Mouse (Mus musculus) midbrain, embryonic 14.5 days (tissue): ENCODE results near the gene Mthfd1l. TPM values are rescaled to one million over a fixed set of nuclear protein-coding genes. Genes with fewer than 3 reads are reported as not detected.

Experiments used
- ATAC-seq: fragments of 200-750 bp; cut with Nextera tagmentation; 2 replicates; pipeline ENCODE4 v1.8.0; 2017; ENCODE audit warnings: moderate number of reproducible peaks, moderate library complexity; ENCODE audit not compliant: low FRiP score, low TSS enrichment
- DNase-seq: peaks from one replicate; pipeline ENCODE4 v3.0.0-alpha.2; 2015
- H3K27ac ChIP-seq: fragments of 300-500 bp; sonication (generic); replicated peaks from 2 replicates; pipeline ENCODE4 v1.5.1; 2014; ENCODE audit warnings: mild to moderate bottlenecking, low read depth, low read length, moderate library complexity
- H3K27me3 ChIP-seq: fragments of 300-500 bp; sonication (generic); 2 replicates; pipeline ENCODE4 v1.6.1; 2014; ENCODE audit warnings: low read length, control low read depth, mixed read lengths; ENCODE audit not compliant: control insufficient read depth, insufficient read depth
- H3K36me3 ChIP-seq: fragments of 300-500 bp; sonication (generic); 2 replicates; pipeline ENCODE4 v1.6.1; 2014; ENCODE audit warnings: low read length, control low read depth; ENCODE audit not compliant: control insufficient read depth, insufficient read depth
- H3K4me1 ChIP-seq: fragments of 300-500 bp; sonication (generic); 2 replicates; pipeline ENCODE4 v1.6.1; 2014; ENCODE audit warnings: mild to moderate bottlenecking, antibody characterized with exemption, low read length, control low read depth; ENCODE audit not compliant: control insufficient read depth, insufficient read depth
- H3K4me2 ChIP-seq: fragments of 300-500 bp; sonication (generic); 2 replicates; pipeline ENCODE4 v1.6.1; 2014; ENCODE audit warnings: mild to moderate bottlenecking, low read length, moderate library complexity
- H3K4me3 ChIP-seq: fragments of 300-500 bp; sonication (generic); replicated peaks from 2 replicates; pipeline ENCODE4 v1.5.1; 2014; ENCODE audit warnings: low read depth, low read length
- H3K9ac ChIP-seq: fragments of 300-500 bp; sonication (generic); replicated peaks from 2 replicates; pipeline ENCODE4 v1.6.1; 2014; ENCODE audit warnings: mild to moderate bottlenecking, low read length, moderate library complexity
- H3K9me3 ChIP-seq: fragments of 300-500 bp; sonication (generic); 2 replicates; pipeline ENCODE4 v1.6.1; 2016; ENCODE audit warnings: low read length, control low read depth, mixed read lengths; ENCODE audit not compliant: control insufficient read depth
- WGBS: fragments of 180-500 bp; shearing (Covaris S2); extraction: QIAGEN DNeasy Blood & Tissue Kit; methylation state at CpG from one replicate; pipeline ENCODE4 v1.1.7; 2014; 5-methylcytosine and 5-hydroxymethylcytosine counted together
- polyA plus RNA-seq: library from polyadenylated mRNA; unstranded; fragments of >200 nt; fragmentation: Nextera tagmentation; extraction: Ambion mirVana; gene quantifications from 2 replicates; pipeline ENCODE4 v1.2.1, GENCODE M21; 2014

Gene Mthfd1l
- polyA plus RNA-seq, 1 experiment from 2014 or later: 6.4 TPM

DNA sequence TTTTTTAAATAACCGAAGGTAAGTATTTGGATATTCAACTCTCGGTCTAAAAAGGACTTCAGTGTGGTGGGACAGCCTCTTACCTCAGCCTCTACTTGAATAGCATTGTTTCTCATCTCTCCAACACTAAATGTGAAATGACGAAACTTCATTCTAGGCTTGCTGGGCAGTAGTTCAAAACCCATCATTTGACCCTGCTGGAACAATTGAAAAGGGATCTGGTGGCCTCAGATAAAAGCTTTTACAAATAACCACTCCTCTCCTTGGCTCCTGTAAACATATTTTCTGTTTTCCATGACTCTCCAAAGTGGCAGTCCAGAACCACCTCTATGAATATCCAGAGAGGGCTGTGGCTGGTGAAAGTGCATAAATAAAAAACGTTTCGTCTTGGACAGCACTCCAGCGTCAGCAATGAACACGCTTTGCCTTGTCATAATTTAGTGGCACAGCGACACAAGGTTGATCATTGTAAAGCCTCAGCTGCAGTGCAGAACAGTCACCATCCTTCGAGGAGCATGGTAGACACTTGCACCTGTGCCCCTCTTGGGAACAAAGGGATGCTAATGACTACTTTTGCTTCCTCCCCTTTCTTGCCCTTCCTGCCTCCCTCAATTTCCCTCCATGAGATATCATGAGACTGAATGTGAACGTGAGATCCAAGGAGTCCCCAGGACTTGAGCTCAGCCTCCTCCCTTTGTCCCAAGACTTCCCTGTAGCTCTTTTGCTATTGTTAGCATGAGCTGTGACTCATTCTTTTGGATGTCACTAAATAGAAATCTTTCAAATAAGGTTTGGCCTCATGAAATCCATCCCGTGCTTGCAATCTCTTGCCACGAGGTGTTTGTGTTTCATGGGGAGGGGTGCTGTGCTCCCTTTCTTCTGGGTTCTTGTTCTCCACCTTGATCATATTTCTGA lies 179.2 kb downstream of the Mthfd1l start:
- Histone ChIP-seq H3K27ac (no peak overlapping the region), H3K9me3 (no peaks in the 10 kb centered on the region), H3K9ac (no peak overlapping the region), H3K27me3 (no peaks in the 10 kb centered on the region), H3K4me1 (no peaks in the 10 kb centered on the region), H3K4me3 (no peak overlapping the region), H3K4me2 (no peak overlapping the region), H3K36me3 (no peaks in the 10 kb centered on the region)
- no peak for DNase-seq
- WGBS: 87% methylated on average over 12 of the region's 12 CpGs
- no peak for ATAC-seq

DNA sequence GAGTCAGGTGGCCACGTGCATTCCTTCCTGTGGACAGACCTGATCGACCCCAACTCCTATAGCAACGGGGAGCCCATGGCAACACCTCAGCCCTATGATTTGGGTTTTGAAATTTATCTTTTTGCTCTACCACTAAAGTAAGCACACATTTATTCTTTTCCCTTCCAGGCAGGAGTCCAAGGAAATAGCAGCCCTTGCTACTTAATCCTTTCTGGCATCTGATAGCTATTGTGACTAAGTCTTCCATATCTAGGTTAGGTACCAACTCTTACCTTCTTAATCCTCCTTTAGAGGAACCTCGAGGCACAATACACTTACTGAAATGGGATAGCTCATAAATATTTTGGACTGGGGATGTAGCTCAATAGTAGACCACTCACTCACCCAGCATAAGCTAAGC lies 180.1 kb downstream of the Mthfd1l start:
- WGBS: 83% methylated on average over 4 of the region's 4 CpGs
- no peaks in the 10 kb centered on the region for H3K4me1 ChIP-seq

DNA sequence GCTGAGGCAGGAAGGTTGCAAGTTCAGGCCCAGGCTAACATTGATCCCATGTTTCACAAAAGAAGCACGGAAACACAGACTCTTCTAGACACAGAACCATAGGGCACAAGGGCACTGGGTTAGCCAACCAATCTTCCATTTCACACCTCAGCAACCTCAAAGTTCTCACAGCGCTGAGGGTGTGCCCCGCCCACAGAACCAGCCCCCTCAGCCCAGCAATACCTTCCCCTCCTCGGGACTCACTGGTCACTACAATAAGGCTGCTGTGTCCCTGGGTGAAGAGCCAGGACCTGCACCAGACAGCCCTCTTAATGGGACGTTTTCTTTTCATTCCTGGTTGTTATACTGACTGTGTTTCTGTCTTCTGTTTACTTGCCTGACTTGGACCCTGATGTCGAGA lies 181.1 kb downstream of the Mthfd1l start:
- H3K27ac ChIP-seq: no peak overlapping the region
- no peaks in the 10 kb centered on the region for H3K4me1 ChIP-seq
- no peaks in the 10 kb centered on the region for H3K9me3 ChIP-seq
- ATAC-seq: no peak
- no peak overlapping the region for H3K4me2 ChIP-seq
- H3K27me3 ChIP-seq: no peaks in the 10 kb centered on the region
- H3K36me3 ChIP-seq: no peaks in the 10 kb centered on the region
- WGBS: 82% methylated on average over 6 of the region's 6 CpGs
- no peak overlapping the region for H3K9ac ChIP-seq
- no peak for DNase-seq
- H3K4me3 ChIP-seq: no peak overlapping the region

More for the DNA sequence above, 180.1 kb downstream of the Mthfd1l start:
- ATAC-seq (no peak), DNase-seq (no peak)
- Histone ChIP-seq H3K27ac (no peak overlapping the region), H3K9me3 (no peaks in the 10 kb centered on the region), H3K36me3 (no peaks in the 10 kb centered on the region), H3K27me3 (no peaks in the 10 kb centered on the region), H3K4me2 (no peak overlapping the region), H3K9ac (no peak overlapping the region), H3K4me3 (no peak overlapping the region)

DNA sequence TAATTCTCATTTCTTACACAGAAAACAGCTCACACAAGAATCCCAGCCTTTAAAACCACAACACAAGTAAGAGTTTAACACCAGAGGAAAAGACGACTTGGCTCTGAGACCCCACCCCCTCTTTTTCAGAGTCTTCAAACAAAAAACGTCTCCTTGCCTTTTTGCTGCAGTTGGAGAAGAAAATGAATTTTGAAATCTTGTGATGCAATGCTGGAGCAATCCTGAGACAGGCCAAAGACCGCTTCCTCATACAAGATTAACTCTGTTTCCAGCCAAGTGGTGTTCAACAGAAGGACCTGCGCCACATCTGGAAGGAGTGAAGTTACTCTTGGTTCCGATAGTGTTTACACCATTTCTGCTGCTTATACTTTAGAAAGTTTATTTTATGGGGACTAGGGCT lies 182.6 kb downstream of the Mthfd1l start:
- ATAC-seq (no peak), DNase-seq (no peak)
- H3K4me3 ChIP-seq: no peak overlapping the region
- H3K9me3 ChIP-seq: no peaks in the 10 kb centered on the region
- WGBS: 85% methylated on average over 5 of the region's 5 CpGs
- H3K4me2 ChIP-seq: no peak overlapping the region
- H3K27ac ChIP-seq: no peak overlapping the region
- no peak overlapping the region for H3K9ac ChIP-seq
- no peaks in the 10 kb centered on the region for H3K4me1 ChIP-seq
- H3K27me3 ChIP-seq: no peaks in the 10 kb centered on the region
- H3K36me3 ChIP-seq: no peaks in the 10 kb centered on the region

DNA sequence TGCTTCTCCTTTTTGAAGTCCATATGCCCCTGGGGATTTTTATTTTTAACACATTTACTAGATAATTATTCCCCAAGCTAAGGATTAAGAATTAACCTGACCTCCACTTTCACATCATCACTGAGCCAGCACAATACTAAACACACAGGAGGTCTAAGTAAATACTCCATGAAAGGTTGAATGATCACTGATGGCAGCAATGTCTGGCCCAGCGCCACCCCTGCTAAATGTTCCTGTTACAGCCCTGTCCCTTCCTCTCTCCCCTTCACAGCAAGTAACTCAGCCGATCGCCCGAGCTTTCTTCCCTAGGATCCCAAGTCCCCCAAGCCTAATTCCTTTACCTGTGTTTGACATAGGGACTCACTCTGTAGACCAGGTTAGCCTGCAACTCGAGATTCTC lies 185.6 kb downstream of the Mthfd1l start:
- no peak for DNase-seq
- WGBS: 84% methylated on average over 5 of the region's 5 CpGs
- ATAC-seq: no peak

DNA sequence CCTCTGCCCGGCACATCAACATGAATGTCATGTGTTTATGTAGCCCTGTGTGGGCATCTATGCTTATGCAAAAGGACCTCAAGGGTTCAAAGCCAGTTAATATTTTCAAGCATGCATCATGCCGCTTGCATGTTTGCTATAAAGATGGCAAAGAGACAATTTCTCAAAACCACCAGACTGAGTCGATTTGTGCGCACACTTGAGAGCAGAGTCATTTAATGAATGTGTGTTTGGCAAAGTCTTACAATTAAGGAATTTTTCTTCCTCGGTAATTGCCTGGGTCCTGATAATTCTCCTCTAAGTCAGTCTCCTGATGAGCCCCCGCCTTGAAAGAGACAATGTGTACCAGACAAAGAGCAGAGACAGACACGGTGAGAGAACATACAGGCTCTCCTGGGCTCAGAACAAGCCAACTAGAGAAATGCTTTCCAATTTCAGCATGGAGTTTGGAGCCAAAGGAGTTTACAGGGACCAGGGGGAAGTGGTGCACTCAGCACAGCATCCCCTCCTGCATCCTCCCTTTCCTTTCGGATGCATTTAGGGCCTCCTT lies 186.7 kb downstream of the Mthfd1l start:
- H3K4me3 ChIP-seq: no peak overlapping the region
- no peaks in the 10 kb centered on the region for H3K9me3 ChIP-seq
- H3K27ac ChIP-seq: no peak overlapping the region
- 85% methylated on average over 8 of the region's 8 CpGs for WGBS
- no peaks in the 10 kb centered on the region for H3K36me3 ChIP-seq
- ATAC-seq (no peak), DNase-seq (no peak)
- no peaks in the 10 kb centered on the region for H3K27me3 ChIP-seq
- no peak overlapping the region for H3K9ac ChIP-seq
- no peak overlapping the region for H3K4me2 ChIP-seq
- no peaks in the 10 kb centered on the region for H3K4me1 ChIP-seq

More for the DNA sequence above, 185.6 kb downstream of the Mthfd1l start:
- Histone ChIP-seq H3K27ac (no peak overlapping the region), H3K4me3 (no peak overlapping the region), H3K9me3 (no peaks in the 10 kb centered on the region), H3K4me2 (no peak overlapping the region), H3K4me1 (no peaks in the 10 kb centered on the region), H3K27me3 (no peaks in the 10 kb centered on the region), H3K36me3 (no peaks in the 10 kb centered on the region), H3K9ac (no peak overlapping the region)

DNA sequence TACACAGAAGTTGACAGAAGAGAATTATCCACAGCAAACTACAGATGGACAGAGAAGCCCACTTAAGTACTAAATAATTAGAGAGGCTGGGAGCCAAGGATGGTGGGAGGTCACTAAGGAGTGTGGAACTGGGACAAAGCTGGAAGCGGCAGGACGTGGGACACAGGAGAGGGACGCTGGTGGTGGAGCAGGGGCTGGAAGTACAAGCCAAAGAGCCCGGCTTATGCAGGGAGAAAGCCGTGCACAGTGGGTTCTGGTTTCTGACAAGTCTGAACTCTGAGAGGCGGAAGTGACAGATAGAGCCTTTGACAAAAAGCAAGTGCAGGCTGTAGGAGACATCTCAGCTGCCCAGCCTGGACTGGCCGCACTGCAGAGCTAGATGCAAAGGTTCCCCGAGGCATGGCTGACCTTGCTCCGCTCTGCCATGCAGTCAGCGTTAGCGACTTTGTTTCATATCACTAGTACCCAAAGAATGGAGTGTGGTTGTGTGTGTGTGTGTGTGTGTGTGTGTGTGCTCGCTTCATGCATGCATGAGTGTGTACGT lies 187.4 kb downstream of the Mthfd1l start:
- H3K9me3 ChIP-seq: no peaks in the 10 kb centered on the region
- H3K4me1 ChIP-seq: no peaks in the 10 kb centered on the region
- H3K4me3 ChIP-seq: no peak overlapping the region
- H3K4me2 ChIP-seq: no peak overlapping the region
- WGBS: 82% methylated on average over 13 of the region's 13 CpGs
- H3K27ac ChIP-seq: no peak overlapping the region
- no peaks in the 10 kb centered on the region for H3K36me3 ChIP-seq
- no peak for DNase-seq
- ATAC-seq: no peak
- no peaks in the 10 kb centered on the region for H3K27me3 ChIP-seq
- H3K9ac ChIP-seq: no peak overlapping the region

DNA sequence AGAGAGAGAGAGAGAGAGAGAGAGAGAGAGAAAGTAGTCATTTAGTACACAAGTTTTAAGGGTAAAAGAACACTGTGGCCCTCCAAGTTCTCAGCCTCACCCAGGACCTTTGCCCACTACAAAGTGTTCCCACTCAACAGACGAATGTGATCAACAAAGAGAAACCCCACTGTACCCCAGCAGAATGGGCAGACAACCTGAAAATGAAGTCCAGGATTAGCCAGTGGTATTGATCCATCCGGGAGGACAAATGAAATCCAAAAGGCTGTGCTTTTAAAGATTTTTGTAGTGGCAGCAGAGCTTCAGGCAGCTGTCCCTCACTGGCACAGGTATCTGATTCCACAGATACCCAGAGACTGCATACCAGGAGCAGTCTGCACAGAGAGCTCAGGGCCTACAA lies 189.1 kb downstream of the Mthfd1l start:
- Histone ChIP-seq H3K4me1 (no peaks in the 10 kb centered on the region), H3K4me2 (no peak overlapping the region), H3K4me3 (no peak overlapping the region), H3K27ac (no peak overlapping the region), H3K36me3 (no peaks in the 10 kb centered on the region), H3K27me3 (no peaks in the 10 kb centered on the region), H3K9ac (no peak overlapping the region), H3K9me3 (no peaks in the 10 kb centered on the region)
- ATAC-seq: no peak
- DNase-seq: no peak
- 71% methylated on average over 2 of the region's 2 CpGs for WGBS

DNA sequence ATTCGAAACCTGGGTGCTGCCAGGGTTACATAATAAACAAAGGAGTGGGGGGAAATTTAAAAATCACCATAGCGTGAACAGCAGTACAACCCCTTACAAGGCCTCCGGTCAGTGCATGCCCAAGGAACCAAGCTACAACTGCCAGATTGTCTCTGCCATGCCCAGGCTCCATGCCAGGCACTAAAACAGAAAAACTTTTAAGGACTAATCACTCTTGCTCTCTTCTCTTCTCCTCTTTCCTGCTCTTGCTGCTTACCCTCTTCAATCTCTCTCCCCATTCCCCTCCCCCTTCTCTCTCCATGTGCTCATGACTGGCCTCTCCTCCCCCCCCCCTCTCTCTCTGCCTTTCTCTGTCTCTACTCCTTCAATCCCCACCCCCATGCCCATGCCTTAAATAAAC lies 190.1 kb downstream of the Mthfd1l start:
- ATAC-seq (no peak), DNase-seq (no peak)
- Histone ChIP-seq H3K27ac (no peak overlapping the region), H3K4me3 (no peak overlapping the region), H3K9me3 (no peaks in the 10 kb centered on the region), H3K4me1 (no peaks in the 10 kb centered on the region), H3K4me2 (no peak overlapping the region), H3K9ac (no peak overlapping the region), H3K36me3 (no peaks in the 10 kb centered on the region), H3K27me3 (no peaks in the 10 kb centered on the region)
- WGBS: 67% methylated on average over 3 of the region's 3 CpGs
